Mouse (Mus musculus): ENCODE measurements around the gene Cd247. TPM values are rescaled to one million over a fixed set of nuclear protein-coding genes. Genes with fewer than 3 reads are reported as not detected.

Gene Cd247
- polyA plus RNA-seq, 1 experiment from 2014 or later = 1.6 TPM

DNA sequence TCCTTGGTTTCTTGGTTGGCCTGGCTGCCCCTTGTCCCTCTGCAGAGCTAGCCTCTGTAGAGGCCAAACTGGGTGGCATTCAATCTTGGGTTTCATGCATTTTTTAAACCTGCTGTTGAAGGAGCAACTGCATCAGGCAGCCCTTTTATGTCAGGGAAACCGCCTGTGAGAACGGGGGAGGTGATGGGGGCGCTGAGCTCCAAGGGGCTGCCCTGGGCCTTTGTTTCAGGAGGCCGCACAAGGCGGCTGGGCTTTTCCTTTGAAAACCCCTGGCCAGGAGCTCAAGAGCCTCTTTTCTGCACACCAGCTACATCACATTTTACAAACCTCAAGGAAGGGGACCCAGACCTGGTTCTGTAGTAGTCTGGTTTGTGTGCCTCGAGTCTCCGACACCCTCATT lies 25.6 kb downstream of the Cd247 start:
- Histone ChIP-seq H3K4me1 (peaks cover 74% of the 10 kb centered on the region), H3K4me3 (peak overlapping the region; percentile 30), H3K27me3 (ENCODE audit: low read depth, poor library complexity, severe bottlenecking) (peaks cover 72% of the 10 kb centered on the region)

GRCm38 (mm10) chr1:165814521-165815278 lies 26.2 kb downstream of the Cd247 start:
- 12% methylated on average over 14 of the region's 14 CpGs for WGBS
- no peaks in the 10 kb centered on the region for H3K9me3 ChIP-seq (replicated peaks)
- peak; percentile 60 for DNase-seq (ENCODE audit: low spot score)
- no peaks in the 10 kb centered on the region for H3K36me3 ChIP-seq
- peak overlapping the region; percentile 30 for H3K4me3 ChIP-seq
- peak overlapping the region; percentile 92 for H3K27ac ChIP-seq (replicated peaks)
- H3K4me1 ChIP-seq = peaks cover 80% of the 10 kb centered on the region
- peaks cover 78% of the 10 kb centered on the region for H3K27me3 ChIP-seq (ENCODE audit: low read depth, poor library complexity, severe bottlenecking)

More for the DNA sequence above, 25.6 kb downstream of the Cd247 start:
- DNase-seq (ENCODE audit: low spot score) = peak; percentile 87
- Histone ChIP-seq H3K27ac (replicated peaks) (peak overlapping the region; percentile 92), H3K36me3 (no peaks in the 10 kb centered on the region), H3K9me3 (replicated peaks) (no peaks in the 10 kb centered on the region)
- 7% methylated on average over 7 of the region's 7 CpGs for WGBS

DNA sequence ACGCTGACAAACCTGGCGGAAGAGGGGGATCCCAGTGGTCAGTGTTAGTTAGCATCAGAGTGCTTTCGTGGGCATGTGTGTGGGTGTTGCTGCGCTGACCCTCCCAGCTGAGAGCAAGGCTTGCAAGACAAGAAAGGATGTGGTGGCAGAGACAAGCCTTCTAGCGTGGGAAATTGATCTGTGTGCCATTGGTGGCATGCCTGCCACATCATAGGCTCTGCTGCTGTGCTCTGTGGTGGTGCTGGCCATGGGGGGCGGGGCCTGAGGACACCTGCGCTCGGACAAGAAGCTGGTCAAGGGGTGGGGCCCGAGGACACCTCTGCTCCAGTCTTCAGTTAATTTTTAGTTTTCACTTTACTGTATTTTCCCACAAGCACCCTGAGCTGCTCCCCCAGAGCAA lies 27.9 kb downstream of the Cd247 start:
- peak overlapping the region; percentile 68 for H3K27ac ChIP-seq (replicated peaks)
- no peak for DNase-seq (ENCODE audit: low spot score)
- WGBS = 86% methylated on average over 9 of the region's 9 CpGs
- H3K9me3 ChIP-seq (replicated peaks) = no peaks in the 10 kb centered on the region
- H3K4me3 ChIP-seq = no peak overlapping the region
- peaks cover 80% of the 10 kb centered on the region for H3K4me1 ChIP-seq
- peaks cover 76% of the 10 kb centered on the region for H3K27me3 ChIP-seq (ENCODE audit: low read depth, poor library complexity, severe bottlenecking)
- H3K36me3 ChIP-seq = no peaks in the 10 kb centered on the region

DNA sequence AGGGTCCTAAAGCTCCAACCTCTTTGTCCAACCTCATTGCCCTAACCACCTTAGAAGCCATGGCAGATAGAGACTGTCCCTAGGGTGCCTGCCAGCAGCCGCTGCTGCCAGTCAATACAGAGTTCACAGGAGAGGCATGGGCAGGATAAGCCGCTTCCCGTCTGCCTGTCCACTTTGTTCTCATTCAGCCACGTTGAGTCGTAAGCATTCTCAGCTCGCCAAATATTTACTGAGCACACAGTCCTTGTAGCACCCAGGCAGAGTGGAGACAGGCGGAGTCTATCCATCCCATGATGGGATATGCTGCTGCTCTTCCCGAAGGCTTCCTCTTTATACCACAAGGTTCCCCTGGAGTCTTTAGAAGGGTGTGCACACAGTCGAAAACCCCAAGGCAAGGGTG lies 28.8 kb downstream of the Cd247 start:
- no peak overlapping the region for H3K4me3 ChIP-seq
- H3K27me3 ChIP-seq (ENCODE audit: low read depth, poor library complexity, severe bottlenecking) = peaks cover 72% of the 10 kb centered on the region
- peaks cover 74% of the 10 kb centered on the region for H3K4me1 ChIP-seq
- H3K36me3 ChIP-seq = no peaks in the 10 kb centered on the region
- peak overlapping the region; percentile 68 for H3K27ac ChIP-seq (replicated peaks)
- WGBS = 66% methylated on average over 9 of the region's 9 CpGs
- no peaks in the 10 kb centered on the region for H3K9me3 ChIP-seq (replicated peaks)
- DNase-seq (ENCODE audit: low spot score) = no peak

GRCm38 (mm10) chr1:165818145-165818860 lies 29.8 kb downstream of the Cd247 start:
- WGBS = 32% methylated on average over 8 of the region's 8 CpGs
- peak; percentile 44 for DNase-seq (ENCODE audit: low spot score)
- Histone ChIP-seq H3K36me3 (no peaks in the 10 kb centered on the region), H3K4me3 (no peak overlapping the region), H3K27me3 (ENCODE audit: low read depth, poor library complexity, severe bottlenecking) (peaks cover 62% of the 10 kb centered on the region), H3K27ac (replicated peaks) (peak overlapping the region; percentile 68), H3K4me1 (peaks cover 63% of the 10 kb centered on the region), H3K9me3 (replicated peaks) (no peaks in the 10 kb centered on the region)

GRCm38 (mm10) chr1:165819147-165819546 lies 30.7 kb downstream of the Cd247 start:
- Histone ChIP-seq H3K9me3 (replicated peaks) (no peaks in the 10 kb centered on the region), H3K36me3 (no peaks in the 10 kb centered on the region), H3K27ac (replicated peaks) (peak overlapping the region; percentile 68), H3K4me3 (no peak overlapping the region), H3K4me1 (peaks cover 55% of the 10 kb centered on the region), H3K27me3 (ENCODE audit: low read depth, poor library complexity, severe bottlenecking) (peaks cover 61% of the 10 kb centered on the region)
- DNase-seq (ENCODE audit: low spot score) = no peak
- 82% methylated on average over 4 of the region's 4 CpGs for WGBS

- Histone ChIP-seq H3K9me3 (replicated peaks) (no peaks in the 10 kb centered on the region), H3K27ac (replicated peaks) (no peak overlapping the region), H3K4me1 (peaks cover 30% of the 10 kb centered on the region), H3K36me3 (no peaks in the 10 kb centered on the region), H3K27me3 (ENCODE audit: low read depth, poor library complexity, severe bottlenecking) (peaks cover 42% of the 10 kb centered on the region), H3K4me3 (no peak overlapping the region)
- DNase-seq (ENCODE audit: low spot score) = no peak
- 84% methylated on average over 2 of the region's 2 CpGs for WGBS
Observed at GRCm38 (mm10) chr1:165822031-165822430, 33.5 kb downstream of the Cd247 start.

DNA sequence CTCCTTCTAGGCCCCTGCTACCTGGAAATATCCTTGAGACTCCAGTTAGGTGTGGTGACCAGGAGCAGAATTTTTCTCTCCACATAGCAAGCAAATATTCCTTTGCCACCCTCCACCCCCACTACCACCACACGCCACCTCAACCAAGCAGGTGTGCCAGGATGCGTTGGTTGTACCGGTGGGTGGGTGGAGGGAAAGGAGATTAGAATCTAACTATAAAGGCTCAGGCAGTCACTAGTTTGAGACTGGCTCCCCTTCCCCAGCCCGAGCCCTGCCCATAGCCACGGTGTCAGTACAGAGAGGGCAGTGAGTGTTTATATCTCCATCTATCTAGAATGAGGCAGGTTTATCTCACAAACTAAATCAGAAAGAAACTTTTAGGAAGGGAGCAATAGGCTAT lies 39.7 kb downstream of the Cd247 start:
- no peak overlapping the region for H3K27ac ChIP-seq (replicated peaks)
- H3K36me3 ChIP-seq = no peaks in the 10 kb centered on the region
- no peak for DNase-seq (ENCODE audit: low spot score)
- WGBS = 87% methylated on average over 5 of the region's 5 CpGs
- H3K9me3 ChIP-seq (replicated peaks) = no peaks in the 10 kb centered on the region
- H3K27me3 ChIP-seq (ENCODE audit: low read depth, poor library complexity, severe bottlenecking) = peaks cover 4% of the 10 kb centered on the region; the same call in 1 of the 2 replicates
- H3K4me1 ChIP-seq = peaks cover 9% of the 10 kb centered on the region
- H3K4me3 ChIP-seq = no peak overlapping the region

DNA sequence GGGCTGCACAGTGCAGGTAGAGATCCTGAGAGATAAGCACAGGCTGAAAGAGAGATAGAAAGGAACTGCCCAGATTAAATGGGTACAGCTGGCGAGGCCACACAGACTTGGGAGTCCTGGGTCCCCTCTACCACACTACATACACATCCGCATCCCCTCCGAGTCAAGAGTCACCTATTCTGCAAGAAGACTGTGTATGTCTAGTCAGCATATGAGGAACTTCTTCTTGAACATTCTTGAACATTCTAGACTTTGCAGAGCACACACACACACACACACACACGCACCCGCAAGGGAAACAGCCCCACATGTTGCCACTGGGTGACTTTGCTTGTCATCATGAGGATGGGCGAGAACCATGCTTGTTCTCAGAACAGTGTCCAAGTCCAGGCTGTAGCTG lies 40.1 kb downstream of the Cd247 start:
- no peak overlapping the region for H3K4me3 ChIP-seq
- peaks cover 11% of the 10 kb centered on the region for H3K4me1 ChIP-seq
- peaks cover 7% of the 10 kb centered on the region; the same call in 1 of the 2 replicates for H3K27me3 ChIP-seq (ENCODE audit: low read depth, poor library complexity, severe bottlenecking)
- H3K36me3 ChIP-seq = no peaks in the 10 kb centered on the region
- no peak overlapping the region for H3K27ac ChIP-seq (replicated peaks)
- no peak for DNase-seq (ENCODE audit: low spot score)
- WGBS = 94% methylated on average over 6 of the region's 6 CpGs
- no peaks in the 10 kb centered on the region for H3K9me3 ChIP-seq (replicated peaks)

GRCm38 (mm10) chr1:165829890-165830289 lies 41.4 kb downstream of the Cd247 start:
- DNase-seq (ENCODE audit: low spot score) = no peak
- Histone ChIP-seq H3K9me3 (replicated peaks) (no peaks in the 10 kb centered on the region), H3K4me3 (no peak overlapping the region), H3K36me3 (no peaks in the 10 kb centered on the region), H3K4me1 (peaks cover 23% of the 10 kb centered on the region), H3K27me3 (ENCODE audit: low read depth, poor library complexity, severe bottlenecking) (peaks cover 8% of the 10 kb centered on the region), H3K27ac (replicated peaks) (no peak overlapping the region)
- 92% methylated on average over 5 of the region's 5 CpGs for WGBS

- Histone ChIP-seq H3K36me3 (no peaks in the 10 kb centered on the region), H3K27ac (replicated peaks) (no peak overlapping the region), H3K27me3 (ENCODE audit: low read depth, poor library complexity, severe bottlenecking) (peaks cover 39% of the 10 kb centered on the region), H3K4me3 (no peak overlapping the region), H3K9me3 (replicated peaks) (no peaks in the 10 kb centered on the region), H3K4me1 (peaks cover 46% of the 10 kb centered on the region)
- no peak for DNase-seq (ENCODE audit: low spot score)
- 44% methylated on average over 4 of the region's 4 CpGs for WGBS
Observed at GRCm38 (mm10) chr1:165833244-165833643, 44.8 kb downstream of the Cd247 start.

DNA sequence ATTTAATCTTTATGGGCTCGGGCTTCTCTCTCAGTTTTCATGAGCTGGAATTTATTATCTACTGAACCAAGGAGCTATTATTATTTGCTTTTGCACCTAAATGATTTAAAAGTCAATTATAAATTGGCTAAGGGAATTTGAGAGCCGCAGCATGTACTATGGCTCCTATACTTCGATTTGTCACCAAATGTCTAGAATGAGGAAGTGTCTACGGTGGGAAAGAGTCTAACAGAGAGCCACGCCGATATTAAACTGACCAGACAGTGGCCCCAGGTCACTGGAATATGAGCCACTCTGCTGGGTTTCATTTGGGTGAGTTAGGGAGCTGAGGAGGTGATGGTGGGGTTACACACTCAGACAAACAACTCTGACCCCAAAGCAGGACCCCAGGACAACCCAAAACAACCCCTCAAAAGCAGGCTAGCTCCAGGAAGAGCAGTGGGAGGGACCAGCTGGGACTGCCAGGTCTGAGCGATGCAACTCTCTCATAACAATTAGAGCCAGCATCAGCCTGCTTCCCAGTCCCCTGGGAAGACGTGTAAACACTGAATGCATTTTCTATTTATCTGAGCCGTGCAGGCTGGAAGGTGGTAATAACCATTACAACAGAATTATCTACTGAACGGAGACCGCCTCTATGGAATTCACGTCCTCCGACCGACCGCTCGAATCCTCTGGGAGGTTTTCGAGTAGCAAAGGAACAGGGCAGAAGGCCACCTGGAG lies 45.6 kb downstream of the Cd247 start:
- Histone ChIP-seq H3K4me3 (peak overlapping the region; percentile 5), H3K36me3 (no peaks in the 10 kb centered on the region), H3K27me3 (ENCODE audit: low read depth, poor library complexity, severe bottlenecking) (peaks cover 45% of the 10 kb centered on the region), H3K9me3 (replicated peaks) (no peaks in the 10 kb centered on the region), H3K27ac (replicated peaks) (peak overlapping the region; percentile 68), H3K4me1 (peaks cover 46% of the 10 kb centered on the region)
- no peak for DNase-seq (ENCODE audit: low spot score)
- 22% methylated on average over 17 of the region's 17 CpGs for WGBS
